Mouse (Mus musculus): ENCODE data around the gene Adcy1. TPM values are rescaled to one million over a fixed set of nuclear protein-coding genes. Genes with fewer than 3 reads are reported as not detected.

The Adcy1 gene
- polyA plus RNA-seq, 1 experiment from 2014 or later = 1.2 TPM

GRCm38 (mm10) chr11:7158196-7158595 lies 94.9 kb downstream of the Adcy1 start:
- Histone ChIP-seq H3K36me3 (no peaks in the 10 kb centered on the region), H3K9ac (no peak overlapping the region), H3K27ac (no peak overlapping the region), H3K4me1 (peaks cover 5% of the 10 kb centered on the region; the same call in 1 of the 2 replicates), H3K9me3 (no peaks in the 10 kb centered on the region), H3K4me3 (no peak overlapping the region), H3K27me3 (no peaks in the 10 kb centered on the region), H3K4me2 (no peak overlapping the region)
- WGBS = 84% methylated on average over 6 of the region's 6 CpGs
- ATAC-seq (ENCODE audit: insufficient number of reproducible peaks, insufficient read depth, low FRiP score, low TSS enrichment, low read depth) = no peak

- Histone ChIP-seq H3K9ac (no peak overlapping the region), H3K27ac (peak overlapping the region; percentile 44; the same call in 1 of the 2 replicates), H3K4me3 (no peak overlapping the region), H3K27me3 (no peaks in the 10 kb centered on the region), H3K36me3 (no peaks in the 10 kb centered on the region), H3K4me2 (no peak overlapping the region), H3K4me1 (peaks cover 5% of the 10 kb centered on the region; the same call in 1 of the 2 replicates), H3K9me3 (no peaks in the 10 kb centered on the region)
- 81% methylated on average over 6 of the region's 6 CpGs for WGBS
- no peak for ATAC-seq (ENCODE audit: insufficient number of reproducible peaks, insufficient read depth, low FRiP score, low TSS enrichment, low read depth)
Measured at GRCm38 (mm10) chr11:7160146-7160545, 96.9 kb downstream of the Adcy1 start.

GRCm38 (mm10) chr11:7160637-7161101 lies 97.4 kb downstream of the Adcy1 start:
- no peaks in the 10 kb centered on the region for H3K36me3 ChIP-seq
- H3K4me2 ChIP-seq = no peak overlapping the region
- H3K9ac ChIP-seq = no peak overlapping the region
- WGBS = 70% methylated on average over 4 of the region's 4 CpGs
- ATAC-seq (ENCODE audit: insufficient number of reproducible peaks, insufficient read depth, low FRiP score, low TSS enrichment, low read depth) = no peak
- H3K4me3 ChIP-seq = no peak overlapping the region
- peaks cover 5% of the 10 kb centered on the region; the same call in 1 of the 2 replicates for H3K4me1 ChIP-seq
- no peaks in the 10 kb centered on the region for H3K9me3 ChIP-seq
- H3K27ac ChIP-seq = peak overlapping the region; percentile 44; the same call in 1 of the 2 replicates
- H3K27me3 ChIP-seq = no peaks in the 10 kb centered on the region

- no peaks in the 10 kb centered on the region for H3K36me3 ChIP-seq
- no peak overlapping the region for H3K4me2 ChIP-seq
- ATAC-seq (ENCODE audit: insufficient number of reproducible peaks, insufficient read depth, low FRiP score, low TSS enrichment, low read depth) = 0 out of 2 replicates have a peak, but pooled peaks have one; percentile 26
- WGBS = 74% methylated on average over 8 of the region's 8 CpGs
- H3K9ac ChIP-seq = no peak overlapping the region
- no peaks in the 10 kb centered on the region for H3K9me3 ChIP-seq
- H3K27me3 ChIP-seq = no peaks in the 10 kb centered on the region
- no peak overlapping the region for H3K27ac ChIP-seq
- H3K4me3 ChIP-seq = no peak overlapping the region
- peaks cover 5% of the 10 kb centered on the region; the same call in 1 of the 2 replicates for H3K4me1 ChIP-seq
Measured at GRCm38 (mm10) chr11:7161502-7162174, 98.3 kb downstream of the Adcy1 start.

- WGBS = 82% methylated on average over 4 of the region's 4 CpGs
- H3K27ac ChIP-seq = no peak overlapping the region
- no peak for ATAC-seq (ENCODE audit: insufficient number of reproducible peaks, insufficient read depth, low FRiP score, low TSS enrichment, low read depth)
Measured at GRCm38 (mm10) chr11:7164416-7164815, 101.1 kb downstream of the Adcy1 start.

GRCm38 (mm10) chr11:7169645-7170044 lies 106.4 kb downstream of the Adcy1 start:
- 88% methylated on average over 1 of the region's 1 CpGs for WGBS
- Histone ChIP-seq H3K27ac (no peak overlapping the region), H3K36me3 (no peaks in the 10 kb centered on the region), H3K4me1 (no peaks in the 10 kb centered on the region), H3K4me2 (no peak overlapping the region), H3K4me3 (no peak overlapping the region), H3K9me3 (no peaks in the 10 kb centered on the region), H3K9ac (no peak overlapping the region), H3K27me3 (no peaks in the 10 kb centered on the region)
- no peak for ATAC-seq (ENCODE audit: insufficient number of reproducible peaks, insufficient read depth, low FRiP score, low TSS enrichment, low read depth)

More at GRCm38 (mm10) chr11:7164416-7164815, 101.1 kb downstream of the Adcy1 start:
- Histone ChIP-seq H3K9ac (no peak overlapping the region), H3K4me3 (no peak overlapping the region), H3K4me2 (no peak overlapping the region), H3K9me3 (no peaks in the 10 kb centered on the region), H3K27me3 (no peaks in the 10 kb centered on the region), H3K36me3 (no peaks in the 10 kb centered on the region), H3K4me1 (peaks cover 5% of the 10 kb centered on the region; the same call in 1 of the 2 replicates)

GRCm38 (mm10) chr11:7173664-7174063 lies 110.4 kb downstream of the Adcy1 start:
- H3K36me3 ChIP-seq = no peaks in the 10 kb centered on the region
- no peak overlapping the region for H3K4me2 ChIP-seq
- H3K9ac ChIP-seq = no peak overlapping the region
- H3K27me3 ChIP-seq = no peaks in the 10 kb centered on the region
- no peak overlapping the region for H3K4me3 ChIP-seq
- ATAC-seq (ENCODE audit: insufficient number of reproducible peaks, insufficient read depth, low FRiP score, low TSS enrichment, low read depth) = no peak
- no peaks in the 10 kb centered on the region for H3K9me3 ChIP-seq
- H3K4me1 ChIP-seq = peaks cover 8% of the 10 kb centered on the region
- H3K27ac ChIP-seq = no peak overlapping the region
- 79% methylated on average over 6 of the region's 6 CpGs for WGBS

GRCm38 (mm10) chr11:7178724-7179123 lies 115.4 kb downstream of the Adcy1 start:
- no peaks in the 10 kb centered on the region for H3K27me3 ChIP-seq
- no peak overlapping the region for H3K9ac ChIP-seq
- ATAC-seq (ENCODE audit: insufficient number of reproducible peaks, insufficient read depth, low FRiP score, low TSS enrichment, low read depth) = no peak
- no peak overlapping the region for H3K27ac ChIP-seq
- H3K36me3 ChIP-seq = no peaks in the 10 kb centered on the region
- WGBS = 74% methylated on average over 4 of the region's 4 CpGs
- peaks cover 8% of the 10 kb centered on the region for H3K4me1 ChIP-seq
- no peaks in the 10 kb centered on the region for H3K9me3 ChIP-seq
- H3K4me3 ChIP-seq = no peak overlapping the region
- no peak overlapping the region for H3K4me2 ChIP-seq

GRCm38 (mm10) chr11:7179276-7179675 lies 116.0 kb downstream of the Adcy1 start:
- Histone ChIP-seq H3K27me3 (no peaks in the 10 kb centered on the region), H3K4me1 (peaks cover 8% of the 10 kb centered on the region), H3K4me3 (no peak overlapping the region), H3K27ac (no peak overlapping the region), H3K9me3 (no peaks in the 10 kb centered on the region), H3K9ac (no peak overlapping the region), H3K4me2 (no peak overlapping the region), H3K36me3 (no peaks in the 10 kb centered on the region)
- WGBS = 87% methylated on average over 2 of the region's 2 CpGs
- ATAC-seq (ENCODE audit: insufficient number of reproducible peaks, insufficient read depth, low FRiP score, low TSS enrichment, low read depth) = no peak

- no peak overlapping the region for H3K9ac ChIP-seq
- no peak overlapping the region for H3K27ac ChIP-seq
- H3K36me3 ChIP-seq = no peaks in the 10 kb centered on the region
- no peaks in the 10 kb centered on the region for H3K27me3 ChIP-seq
- no peak overlapping the region for H3K4me2 ChIP-seq
- ATAC-seq (ENCODE audit: insufficient number of reproducible peaks, insufficient read depth, low FRiP score, low TSS enrichment, low read depth) = no peak
- WGBS = 36% methylated on average over 8 of the region's 8 CpGs
- H3K4me1 ChIP-seq = peaks cover 9% of the 10 kb centered on the region; the same call in 1 of the 2 replicates
- H3K4me3 ChIP-seq = no peak overlapping the region
- H3K9me3 ChIP-seq = no peaks in the 10 kb centered on the region
Measured at GRCm38 (mm10) chr11:7182409-7183042, 119.2 kb downstream of the Adcy1 start.

- Histone ChIP-seq H3K9me3 (no peaks in the 10 kb centered on the region), H3K4me2 (no peak overlapping the region), H3K4me3 (no peak overlapping the region), H3K9ac (no peak overlapping the region), H3K4me1 (peaks cover 8% of the 10 kb centered on the region; the same call in 1 of the 2 replicates), H3K27me3 (no peaks in the 10 kb centered on the region), H3K36me3 (no peaks in the 10 kb centered on the region), H3K27ac (no peak overlapping the region)
- WGBS = 15% methylated on average over 1 of the region's 1 CpGs
- no peak for ATAC-seq (ENCODE audit: insufficient number of reproducible peaks, insufficient read depth, low FRiP score, low TSS enrichment, low read depth)
Measured at GRCm38 (mm10) chr11:7184420-7184819, 121.1 kb downstream of the Adcy1 start.

- Histone ChIP-seq H3K4me2 (no peak overlapping the region), H3K4me3 (no peak overlapping the region), H3K4me1 (peaks cover 8% of the 10 kb centered on the region; the same call in 1 of the 2 replicates), H3K9me3 (no peaks in the 10 kb centered on the region), H3K27ac (no peak overlapping the region), H3K9ac (no peak overlapping the region), H3K36me3 (no peaks in the 10 kb centered on the region), H3K27me3 (no peaks in the 10 kb centered on the region)
- no peak for ATAC-seq (ENCODE audit: insufficient number of reproducible peaks, insufficient read depth, low FRiP score, low TSS enrichment, low read depth)
- 28% methylated on average over 8 of the region's 8 CpGs for WGBS
Measured at GRCm38 (mm10) chr11:7187472-7187871, 124.2 kb downstream of the Adcy1 start.

Data from embryonic facial prominence, embryonic 13.5 days (tissue).